Mouse (Mus musculus): ENCODE results near the gene Clasrp.

GRCm38 (mm10) chr7:19629361-19629734, 25.1 kb upstream of the Clasrp start, which contains the start of gene Relb:
- TF ChIP-seq POLR2A (IDR thresholded peaks at IDR 0.05; ENCODE audit: low read depth, low read length) (no peak), CTCF (IDR thresholded peaks at IDR 0.05; ENCODE audit: extremely low read depth, insufficient read length, insufficient replicate concordance, low read depth, low read length) (no peak)

All from small intestine, adult 2 months (tissue).